Mouse (Mus musculus): ENCODE measurements around the gene Tigd4. TPM values are rescaled to one million over a fixed set of nuclear protein-coding genes. Genes with fewer than 3 reads are reported as not detected.

Tigd4 gene
- total and polyA plus RNA-seq, 3 experiments, result 0.08 TPM; not detected in 2

DNA sequence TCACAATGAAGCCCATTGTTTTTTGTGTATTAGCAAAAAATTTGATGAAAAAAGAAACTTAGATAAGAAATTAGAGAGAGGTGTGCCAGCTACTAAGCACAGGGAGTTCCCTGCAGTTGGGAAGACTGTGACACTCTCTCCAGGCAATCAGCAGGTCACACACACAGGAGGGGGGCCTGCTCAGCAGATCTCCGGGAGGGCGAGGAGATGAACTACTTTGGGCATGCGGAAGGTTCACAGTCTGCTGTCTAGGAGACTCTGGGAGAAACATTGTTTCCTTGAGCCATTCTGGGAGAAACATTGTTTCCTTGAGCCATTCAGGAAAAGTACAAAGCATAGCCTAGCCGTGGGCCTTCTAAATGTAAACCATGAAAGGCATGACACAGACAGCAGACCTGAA, 49.6 kb downstream of the Tigd4 start:
- Histone ChIP-seq H3K79me2 (replicated peaks; ENCODE audit: control insufficient read depth, insufficient read depth, low read length) (no peaks in the 10 kb centered on the region), H3K4me1 (ENCODE audit: control insufficient read depth, insufficient read depth, low read length) (no peaks in the 10 kb centered on the region; the same call in 1 of the 2 replicates), H3K4me3 (no peak overlapping the region), H3K27ac (no peak overlapping the region), H3K27me3 (ENCODE audit: control insufficient read depth, insufficient read depth, low read length) (no peaks in the 10 kb centered on the region), H3K9ac (ENCODE audit: low read depth, low read length) (no peak overlapping the region), H3K36me3 (ENCODE audit: control insufficient read depth, insufficient read depth, low read length) (no peaks in the 10 kb centered on the region)
- WGBS, result 67% methylated on average over 4 of the region's 4 CpGs
- no peak for DNase-seq
- TF ChIP-seq CTCF (IDR thresholded peaks at IDR 0.05), result no peak
- TF ChIP-seq EP300 (IDR thresholded peaks at IDR 0.05; ENCODE audit: insufficient read depth, low read depth, low read length), result no peak
- no peak for TF ChIP-seq POLR2A (IDR thresholded peaks at IDR 0.05; ENCODE audit: insufficient read depth, low read depth, low read length)
- intact Hi-C loops (cut with DNase I), result no loop called here

DNA sequence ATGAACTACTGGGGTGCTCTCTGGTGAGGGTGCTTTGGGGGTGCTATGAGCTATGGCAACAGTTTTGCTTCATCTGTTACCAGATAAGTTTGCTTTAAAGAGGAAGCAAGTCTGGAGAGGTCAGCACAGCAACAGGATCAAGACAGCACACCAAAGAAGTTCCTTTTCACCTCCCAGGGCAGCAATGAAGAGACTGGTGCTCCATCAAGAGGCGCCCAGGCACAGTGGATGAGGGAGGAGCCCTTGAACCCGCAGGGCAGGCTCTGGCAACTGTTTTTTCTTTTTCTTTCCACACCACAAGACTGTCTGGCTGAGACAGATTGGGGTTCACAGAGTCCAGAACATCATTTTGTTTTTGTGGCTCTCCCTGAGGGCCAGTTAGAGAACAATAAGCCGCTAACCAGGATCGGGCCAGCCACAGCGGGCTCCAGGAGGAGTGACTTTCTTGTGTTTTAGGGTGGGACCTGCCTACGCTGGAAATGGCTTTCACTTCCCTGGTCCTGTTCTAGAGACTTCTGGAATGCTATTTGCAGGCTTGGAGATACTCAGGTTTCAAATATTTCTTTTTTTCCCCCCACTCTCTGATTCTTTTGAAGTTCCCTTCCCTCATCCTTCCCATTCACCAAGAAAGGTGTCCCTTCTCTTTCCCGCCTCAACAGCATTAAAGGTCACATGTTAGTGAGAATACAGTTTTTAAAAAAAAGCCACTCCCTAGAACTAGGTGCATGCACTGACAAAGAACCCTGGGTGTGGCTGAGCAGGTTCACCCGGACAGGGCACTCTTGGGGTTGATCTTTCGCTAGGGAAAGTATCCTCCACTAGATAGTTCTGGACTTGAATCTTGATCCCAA, 52.0 kb downstream of the Tigd4 start:
- TF ChIP-seq POLR2A (IDR thresholded peaks at IDR 0.05; ENCODE audit: insufficient read depth, low read depth, low read length) (no peak), CTCF (IDR thresholded peaks at IDR 0.05) (no peak), EP300 (IDR thresholded peaks at IDR 0.05; ENCODE audit: insufficient read depth, low read depth, low read length) (no peak)
- 75% methylated on average over 9 of the region's 9 CpGs for WGBS
- Histone ChIP-seq H3K4me3 (no peak overlapping the region), H3K4me1 (ENCODE audit: control insufficient read depth, insufficient read depth, low read length) (no peaks in the 10 kb centered on the region), H3K79me2 (replicated peaks; ENCODE audit: control insufficient read depth, insufficient read depth, low read length) (no peaks in the 10 kb centered on the region), H3K36me3 (ENCODE audit: control insufficient read depth, insufficient read depth, low read length) (no peaks in the 10 kb centered on the region), H3K27me3 (ENCODE audit: control insufficient read depth, insufficient read depth, low read length) (no peaks in the 10 kb centered on the region), H3K27ac (no peak overlapping the region), H3K9ac (ENCODE audit: low read depth, low read length) (no peak overlapping the region)
- intact Hi-C loops (cut with DNase I), result no loop called here
- no peak for DNase-seq

DNA sequence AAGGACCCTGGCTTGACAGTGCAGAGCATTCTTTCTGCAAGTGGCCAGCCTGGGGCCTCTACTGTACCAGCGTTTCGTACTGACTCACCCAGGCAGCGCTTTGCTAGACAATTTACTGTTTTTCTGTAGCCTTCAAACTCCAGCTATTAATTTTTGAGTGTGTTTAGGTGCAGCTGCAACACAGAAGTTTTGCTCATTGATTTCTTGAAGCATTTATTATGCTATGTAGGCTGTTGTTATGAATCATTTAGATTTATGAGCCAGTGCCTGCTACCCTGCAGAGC, 52.6 kb downstream of the Tigd4 start:
- intact Hi-C loops (cut with DNase I), result no loop called here
- no peak for TF ChIP-seq EP300 (IDR thresholded peaks at IDR 0.05; ENCODE audit: insufficient read depth, low read depth, low read length)
- TF ChIP-seq POLR2A (IDR thresholded peaks at IDR 0.05; ENCODE audit: insufficient read depth, low read depth, low read length), result no peak
- TF ChIP-seq CTCF (IDR thresholded peaks at IDR 0.05), result no peak
- no peaks in the 10 kb centered on the region for H3K79me2 ChIP-seq (replicated peaks; ENCODE audit: control insufficient read depth, insufficient read depth, low read length)
- H3K36me3 ChIP-seq (ENCODE audit: control insufficient read depth, insufficient read depth, low read length), result no peaks in the 10 kb centered on the region
- DNase-seq, result no peak
- no peak overlapping the region for H3K27ac ChIP-seq
- no peak overlapping the region for H3K9ac ChIP-seq (ENCODE audit: low read depth, low read length)
- H3K4me3 ChIP-seq, result no peak overlapping the region
- no peaks in the 10 kb centered on the region for H3K27me3 ChIP-seq (ENCODE audit: control insufficient read depth, insufficient read depth, low read length)
- no peaks in the 10 kb centered on the region for H3K4me1 ChIP-seq (ENCODE audit: control insufficient read depth, insufficient read depth, low read length)
- 90% methylated on average over 3 of the region's 3 CpGs for WGBS

GRCm38 (mm10) chr3:84646331-84646845, 53.0 kb downstream of the Tigd4 start:
- H3K4me1 ChIP-seq (ENCODE audit: control insufficient read depth, insufficient read depth, low read length), result no peaks in the 10 kb centered on the region
- no peak for DNase-seq
- no peak overlapping the region for H3K4me3 ChIP-seq
- H3K36me3 ChIP-seq (ENCODE audit: control insufficient read depth, insufficient read depth, low read length), result no peaks in the 10 kb centered on the region
- H3K27me3 ChIP-seq (ENCODE audit: control insufficient read depth, insufficient read depth, low read length), result no peaks in the 10 kb centered on the region
- TF ChIP-seq POLR2A (IDR thresholded peaks at IDR 0.05; ENCODE audit: insufficient read depth, low read depth, low read length), result no peak
- no peak for TF ChIP-seq CTCF (IDR thresholded peaks at IDR 0.05)
- TF ChIP-seq EP300 (IDR thresholded peaks at IDR 0.05; ENCODE audit: insufficient read depth, low read depth, low read length), result no peak
- 78% methylated on average over 8 of the region's 8 CpGs for WGBS
- H3K9ac ChIP-seq (ENCODE audit: low read depth, low read length), result no peak overlapping the region
- no peak overlapping the region for H3K27ac ChIP-seq
- intact Hi-C loops (cut with DNase I), result no loop called here
- no peaks in the 10 kb centered on the region for H3K79me2 ChIP-seq (replicated peaks; ENCODE audit: control insufficient read depth, insufficient read depth, low read length)

Other genes starting within 250 kb of the Tigd4 start
- under 1 TPM; 0.59 to 0.60 TPM for gene Fhdc1, start 113.1 kb upstream of the Tigd4 start, total RNA-seq (2021)
- 0.09 and 0.39 TPM in 2 replicates for gene Fhdc1, start 113.1 kb upstream of the Tigd4 start, polyA plus RNA-seq (2012; rRNA removed)
- 10 to 100 TPM; 14.8 TPM for gene Arfip1, start 10.9 kb upstream of the Tigd4 start, total RNA-seq (2021)
- gene Arfip1, start 10.9 kb upstream of the Tigd4 start, polyA plus RNA-seq (2012; rRNA removed), result 5.6 and 9.8 TPM in 2 replicates
- 1 to 10 TPM; 1.6 to 2.1 TPM for gene Tmem154, start 72.6 kb downstream of the Tigd4 start, total RNA-seq (2021)
- 2.1 TPM in 2 replicates for gene Tmem154, start 72.6 kb downstream of the Tigd4 start, polyA plus RNA-seq (2012; rRNA removed)
- gene Fbxw7, start 221.7 kb downstream of the Tigd4 start, total RNA-seq (2021), result 10 to 100 TPM; 42.8 to 44.9 TPM
- 14.3 and 34.5 TPM in 2 replicates for gene Fbxw7, start 221.7 kb downstream of the Tigd4 start, polyA plus RNA-seq (2012; rRNA removed)

All from heart, adult 2 months (tissue).